Mouse (Mus musculus) left cerebral cortex, adult 2 months (tissue): ENCODE measurements around the gene Pip5k1c. TPM values are rescaled to one million over a fixed set of nuclear protein-coding genes. Genes with fewer than 3 reads are reported as not detected.
A peak's percentile ranks its signal among the peaks of the same experiment; 100 is the strongest.

Experiments used
- DNase-seq, 2 experiments: peaks; one replicate each; pipeline ENCODE4 v3.0.0; 2021 to 2022; ENCODE audit warnings: low spot score in 2 of 2, mixed read lengths in 1 of 2; ENCODE audit errors: extremely low spot score in 1 of 2
- H3K27ac ChIP-seq: fragments of 200-600 bp; 2 replicates; pipeline ENCODE4 v1.8.1; 2022
- H3K4me3 ChIP-seq: fragments of 200-600 bp; 2 replicates; pipeline ENCODE4 v1.8.1; 2022
- CTCF ChIP-seq: fragments of 200-600 bp; IDR thresholded peaks from 2 replicates; pipeline ENCODE4 v1.8.1; 2022; ENCODE audit warnings: antibody characterized with exemption, mild to moderate bottlenecking, moderate library complexity
- intact Hi-C: fragments of 180-260 bp; cut with DNase I; formaldehyde crosslinking; loops from one replicate; pipeline ENCODE4 v1.15.1; 2025
- total RNA-seq, 2 experiments: library from RNA; stranded (reverse); gene quantifications; 2 replicates each; pipeline ENCODE4 v1.2.3; 2021

Pip5k1c gene
- total RNA-seq, 2 experiments from 2014 or later = 431 TPM

DNA sequence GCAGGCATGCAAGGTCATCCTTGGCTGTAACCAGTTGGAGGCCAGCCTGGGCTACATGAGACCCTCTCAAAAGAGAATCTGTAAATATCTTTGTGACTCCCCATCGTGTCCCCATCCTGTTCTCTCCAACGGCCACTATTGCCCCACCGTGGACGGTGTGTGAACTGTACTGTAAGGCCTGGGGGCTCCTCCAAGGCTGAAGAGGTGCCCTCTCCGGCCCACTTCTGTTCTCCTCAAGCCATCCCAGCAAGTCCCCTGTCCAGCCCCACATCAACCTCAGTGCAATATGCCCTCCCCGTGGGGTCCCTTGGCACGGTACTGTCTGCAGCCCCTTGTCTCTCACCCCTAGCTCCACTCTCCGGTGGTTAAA lies 26.6 kb downstream of the Pip5k1c start:
- H3K4me3 ChIP-seq = no peak overlapping the region
- no peak for DNase-seq
- peak overlapping the region; percentile 100 for H3K27ac ChIP-seq
- TF ChIP-seq CTCF = peak; percentile 38
- intact Hi-C loops = loop anchor here (2.0 kb wide), 1 partner anchor 31 kb away; no protein-coding TSS in a partner anchor

DNA sequence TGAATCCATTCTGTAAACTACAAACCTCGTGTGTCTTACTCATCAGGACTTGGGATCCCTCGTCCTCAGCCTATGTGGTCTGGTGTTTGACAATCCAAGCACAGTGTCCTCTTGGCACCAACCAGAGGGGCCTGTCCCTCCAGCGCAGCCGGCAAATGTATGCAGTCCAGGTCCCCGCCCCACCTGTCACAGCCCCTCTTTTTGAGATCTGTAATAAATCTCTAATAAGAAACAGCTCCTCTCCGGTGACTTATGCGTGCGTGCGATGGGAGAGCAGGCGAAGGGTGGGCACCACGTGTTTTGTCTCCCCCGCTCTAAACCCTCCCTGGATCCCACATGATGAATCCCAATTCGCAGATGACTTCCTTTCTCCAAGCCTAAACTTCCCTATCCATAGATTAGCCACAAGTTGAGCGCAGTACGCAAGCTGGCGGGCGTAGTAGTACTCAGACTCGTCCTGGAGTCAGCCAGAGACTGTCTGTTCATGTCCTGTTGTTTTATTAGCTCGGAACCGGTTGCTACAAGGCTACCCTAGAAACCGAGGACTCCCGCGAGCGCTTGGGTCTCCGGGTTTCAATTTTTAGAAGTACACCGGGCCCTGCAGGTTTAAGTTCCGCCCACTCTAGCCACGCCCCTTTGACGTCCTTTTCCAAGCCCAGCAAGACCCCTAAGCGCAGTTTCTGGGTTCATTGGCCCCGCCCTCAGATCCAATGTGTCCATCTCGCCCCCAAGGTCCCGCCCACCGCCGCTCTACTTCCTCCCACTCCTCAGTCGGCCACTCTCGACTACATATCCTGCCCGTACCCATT lies 27.2 kb downstream of the Pip5k1c start:
- no peak for TF ChIP-seq CTCF
- peak overlapping the region; percentile 100 for H3K27ac ChIP-seq
- no peak for DNase-seq
- intact Hi-C loops = loop anchor here (2.0 kb wide), 2 partner anchors 31 kb away; partner anchors contain the start of gene Hmg20b
- peak overlapping the region; percentile 89 for H3K4me3 ChIP-seq

DNA sequence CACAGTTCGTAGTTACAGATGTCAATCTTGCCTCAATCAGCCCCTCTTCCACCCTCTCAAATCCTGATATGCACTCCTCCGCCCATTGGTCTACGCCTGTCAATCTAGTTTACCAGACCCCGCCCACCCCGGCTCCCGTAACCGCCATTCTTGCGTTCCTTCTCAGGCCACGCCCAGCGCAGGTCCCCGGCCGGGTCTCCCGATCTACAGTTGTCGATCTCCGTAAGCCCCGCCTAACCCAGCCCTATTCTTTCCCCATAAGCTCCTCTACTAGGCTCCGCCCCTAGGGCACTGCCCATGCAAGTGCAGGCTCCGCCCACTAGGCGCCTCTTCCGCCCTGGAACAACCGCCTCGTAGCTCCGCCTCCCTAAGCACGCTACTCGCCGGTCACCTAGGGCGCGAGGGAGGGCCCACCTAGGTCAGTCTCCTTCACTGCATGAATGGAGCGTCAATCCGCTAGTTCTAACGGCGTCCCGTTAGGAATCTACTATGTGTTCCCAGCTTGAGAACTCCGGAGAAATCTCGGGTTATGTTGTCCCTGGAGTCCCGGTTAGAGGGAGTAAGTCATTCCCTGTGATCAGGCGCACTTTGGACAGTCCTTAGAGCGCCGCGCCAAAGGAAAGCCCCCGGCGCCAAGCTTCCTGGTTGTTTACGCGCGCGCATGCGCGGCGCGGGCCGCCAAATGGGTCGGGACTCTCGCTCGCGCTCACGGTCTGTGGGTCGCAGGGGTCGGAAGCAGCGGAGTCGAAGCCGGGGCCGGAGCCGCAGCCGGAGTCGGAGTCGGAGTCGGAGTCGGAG lies 28.0 kb downstream of the Pip5k1c start, which contains the start of gene Cactin:
Gene Cactin, plus strand, starts transcription at position 554 of the 798 bp plus-strand sequence.
- TF ChIP-seq CTCF = peak; percentile 47
- intact Hi-C loops = loop anchor here (2.0 kb wide), 1 partner anchor 30 kb away; the partner anchor contains the start of gene Hmg20b

DNA sequence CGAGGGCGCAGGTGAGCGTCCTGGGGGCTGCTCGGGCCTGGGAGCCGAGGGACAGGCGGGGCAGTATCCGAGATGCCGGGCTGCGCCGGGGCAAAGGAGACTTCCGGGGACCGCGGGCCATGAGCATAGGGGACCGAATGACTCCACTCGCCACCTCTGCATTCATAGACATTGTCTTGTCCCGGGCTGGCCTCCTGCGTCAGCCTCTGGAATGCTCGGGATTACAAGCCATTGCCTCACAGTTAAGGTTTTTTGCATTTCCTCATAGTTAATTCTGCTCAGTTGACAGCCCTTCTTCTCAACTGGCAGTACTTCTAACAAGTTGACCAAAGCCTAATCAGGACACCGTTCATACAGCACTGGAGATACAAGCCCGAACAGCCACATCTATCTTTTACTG lies 28.7 kb downstream of the Pip5k1c start:
- no peak for TF ChIP-seq CTCF
- DNase-seq = no peak
- Histone ChIP-seq H3K27ac (peak overlapping the region; percentile 100), H3K4me3 (peak overlapping the region; percentile 89)
- intact Hi-C loops = loop anchor here (2.0 kb wide), 1 partner anchor 29 kb away; the partner anchor contains the start of gene Hmg20b

More for the DNA sequence above, 28.0 kb downstream of the Pip5k1c start, which contains the start of gene Cactin:
- H3K27ac ChIP-seq = peak within 1 kb of the TSS; percentile 100
- H3K4me3 ChIP-seq = peak within 1 kb of the TSS; percentile 89
- peak; percentile 95 to 99 for DNase-seq

DNA sequence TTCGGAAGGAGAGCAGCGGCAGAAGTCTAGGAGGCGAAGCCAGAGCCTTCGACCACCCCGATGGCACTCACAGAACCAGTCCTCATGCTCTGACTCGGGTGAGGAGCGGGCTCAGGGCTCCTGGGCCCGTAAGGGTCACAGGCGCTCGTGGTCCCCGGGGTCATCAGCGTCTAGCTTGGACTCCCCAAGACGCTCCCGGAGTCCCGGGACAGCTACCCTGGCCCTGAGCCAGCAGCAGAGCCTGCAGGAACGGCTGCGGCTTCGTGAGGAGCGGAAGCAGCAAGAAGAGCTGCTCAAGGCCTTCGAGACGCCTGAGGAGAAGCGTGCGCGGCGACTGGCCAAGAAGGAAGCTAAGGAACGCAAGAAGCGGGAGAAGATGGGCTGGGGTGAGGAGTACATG lies 29.7 kb downstream of the Pip5k1c start:
- H3K27ac ChIP-seq = no peak overlapping the region
- no peak for DNase-seq
- no peak overlapping the region for H3K4me3 ChIP-seq
- intact Hi-C loops = no loop called here
- TF ChIP-seq CTCF = no peak

DNA sequence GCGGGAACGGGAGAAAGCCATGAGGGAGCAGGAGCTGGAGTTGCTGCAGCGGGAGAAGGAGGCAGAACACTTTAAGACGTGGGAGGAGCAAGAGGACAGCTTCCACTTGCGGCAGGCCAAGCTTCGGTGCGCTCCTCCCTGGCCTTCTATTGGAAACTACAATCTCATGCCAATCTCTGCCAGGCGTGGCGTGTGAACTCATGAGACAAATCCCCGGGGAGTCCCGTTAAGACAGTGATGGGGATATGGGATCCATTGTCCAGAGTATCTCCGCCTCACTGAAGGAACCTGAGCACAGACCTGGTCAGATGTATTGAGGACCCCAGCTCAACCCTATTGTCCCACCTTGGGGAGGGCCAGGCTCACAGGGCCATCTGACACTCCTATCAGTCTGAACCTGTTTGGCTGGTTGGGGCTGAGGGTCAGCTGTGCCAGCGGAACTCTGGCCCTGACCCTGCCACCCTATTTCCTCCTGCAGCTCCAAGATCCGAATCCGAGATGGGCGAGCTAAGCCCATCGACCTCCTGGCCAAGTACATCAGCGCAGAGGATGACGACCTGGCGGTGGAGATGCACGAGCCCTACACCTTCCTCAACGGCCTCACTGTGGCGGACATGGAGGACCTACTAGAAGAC lies 30.5 kb downstream of the Pip5k1c start:
- intact Hi-C loops = no loop called here
- DNase-seq = no peak
- no peak overlapping the region for H3K4me3 ChIP-seq
- TF ChIP-seq CTCF = no peak
- no peak overlapping the region for H3K27ac ChIP-seq

DNA sequence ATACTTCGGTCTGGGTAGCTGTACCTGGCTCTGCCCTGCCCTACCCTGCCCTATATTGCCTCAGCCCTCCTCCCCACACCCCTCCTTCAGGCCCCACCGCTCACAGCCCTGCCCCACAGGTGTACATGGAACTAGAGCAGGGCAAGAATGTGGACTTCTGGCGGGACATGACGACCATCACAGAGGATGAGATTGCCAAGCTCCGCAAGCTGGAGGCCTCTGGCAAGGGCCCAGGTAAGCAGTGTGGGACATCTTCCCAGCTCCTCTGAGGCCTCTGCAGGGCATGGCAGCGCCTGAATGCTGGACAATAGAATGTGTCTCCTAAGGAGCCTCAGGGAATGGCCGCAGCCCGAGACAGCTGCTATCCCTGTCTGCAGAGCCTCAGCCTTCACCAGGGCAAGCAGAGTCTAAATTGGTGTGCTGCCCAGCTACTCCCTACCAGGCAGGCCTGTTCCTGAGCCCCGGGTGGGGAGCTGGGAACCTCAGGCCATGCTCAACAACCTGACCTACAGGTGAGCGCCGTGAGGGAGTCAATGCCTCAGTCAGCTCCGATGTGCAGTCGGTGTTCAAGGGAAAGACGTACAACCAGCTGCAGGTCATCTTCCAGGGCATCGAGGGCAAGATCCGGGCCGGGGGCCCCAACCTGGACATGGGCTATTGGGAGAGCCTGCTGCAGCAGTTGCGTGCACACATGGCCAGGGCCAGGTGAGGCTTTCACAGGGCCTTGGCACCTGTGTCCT lies 31.2 kb downstream of the Pip5k1c start:
- intact Hi-C loops = no loop called here
- no peak for DNase-seq
- no peak for TF ChIP-seq CTCF
- Histone ChIP-seq H3K4me3 (no peak overlapping the region), H3K27ac (no peak overlapping the region)

DNA sequence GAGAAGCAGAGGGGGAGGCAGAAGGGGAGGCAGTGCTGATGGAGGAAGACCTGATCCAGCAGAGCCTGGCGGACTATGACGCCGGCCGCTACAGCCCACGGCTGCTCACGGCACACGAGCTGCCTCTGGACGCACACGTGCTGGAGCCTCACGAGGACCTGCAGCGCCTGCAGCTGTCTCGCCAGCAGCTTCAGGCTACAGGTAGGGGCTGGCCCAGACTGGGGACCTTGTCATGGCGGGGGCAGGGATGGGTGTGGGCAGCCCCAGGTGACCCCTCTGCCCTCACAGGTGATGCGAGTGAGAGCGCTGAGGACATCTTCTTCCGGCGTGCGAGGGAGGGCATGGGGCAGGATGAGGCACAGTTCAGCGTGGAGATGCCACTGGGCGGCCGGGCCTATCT lies 32.4 kb downstream of the Pip5k1c start:
- no peak for TF ChIP-seq CTCF
- no peak overlapping the region for H3K4me3 ChIP-seq
- intact Hi-C loops = no loop called here
- H3K27ac ChIP-seq = no peak overlapping the region
- DNase-seq = no peak

DNA sequence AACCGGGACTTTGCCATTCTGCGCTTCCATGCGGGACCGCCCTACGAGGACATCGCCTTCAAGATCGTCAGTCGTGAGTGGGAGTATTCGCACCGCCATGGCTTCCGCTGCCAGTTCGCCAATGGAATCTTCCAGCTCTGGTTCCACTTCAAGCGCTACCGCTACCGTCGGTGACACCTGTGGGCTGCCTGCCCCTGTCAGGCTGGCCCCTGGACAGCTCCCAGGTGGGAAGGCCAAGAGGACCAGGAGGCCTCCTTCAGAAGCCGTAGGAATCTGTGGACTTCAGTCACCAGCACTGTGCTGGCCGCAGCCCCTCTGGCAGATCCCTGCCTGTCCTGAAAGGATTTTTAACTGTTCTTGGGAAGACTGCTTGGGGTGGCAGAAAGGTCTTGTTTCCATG lies 33.0 kb downstream of the Pip5k1c start:
- intact Hi-C loops = no loop called here
- Histone ChIP-seq H3K4me3 (no peak overlapping the region), H3K27ac (no peak overlapping the region; the same call in 1 of the 2 replicates)
- no peak for DNase-seq
- no peak for TF ChIP-seq CTCF

DNA sequence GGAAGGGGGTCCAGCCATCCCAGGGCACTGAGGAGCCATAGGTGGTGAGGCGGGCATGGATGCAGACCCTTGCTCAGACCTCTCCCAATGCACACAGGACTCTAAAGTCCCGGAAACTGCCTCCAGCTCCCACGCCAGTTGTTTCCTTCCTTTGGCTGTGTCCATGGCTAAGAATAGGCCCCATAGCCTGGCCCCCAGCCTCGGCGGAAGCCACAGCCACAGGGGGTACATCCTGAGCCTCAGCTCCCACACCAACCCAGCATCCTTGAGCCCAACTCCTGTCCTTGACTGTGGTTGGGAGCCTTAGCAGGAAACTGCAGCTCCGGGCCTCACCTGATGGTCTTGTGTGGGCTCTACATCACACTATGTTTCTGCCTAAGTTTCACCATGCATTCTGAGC lies 34.1 kb downstream of the Pip5k1c start:
- no peak for TF ChIP-seq CTCF
- intact Hi-C loops = no loop called here
- no peak for DNase-seq
- Histone ChIP-seq H3K4me3 (no peak overlapping the region), H3K27ac (peak overlapping the region; percentile 70)

DNA sequence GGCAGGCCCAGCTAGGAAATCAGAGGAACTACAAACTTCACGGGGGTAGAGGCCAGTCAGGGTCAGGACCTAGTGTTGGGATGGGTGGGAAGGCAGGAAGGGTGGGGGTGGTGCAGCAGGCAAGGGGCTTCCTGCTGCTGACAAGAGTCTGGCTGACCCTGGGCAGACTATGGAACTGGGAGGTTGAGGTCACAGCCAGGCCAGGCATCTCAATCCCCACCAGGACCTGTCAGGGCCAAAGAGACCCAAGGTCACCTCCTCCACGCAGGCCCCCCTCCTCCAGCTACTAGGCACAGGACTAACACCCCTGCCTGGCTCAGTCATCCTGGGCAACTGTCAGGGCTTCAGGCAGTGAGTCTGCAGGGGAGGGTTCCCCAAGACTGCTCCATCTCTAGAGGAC lies 35.2 kb downstream of the Pip5k1c start:
- DNase-seq = no peak
- Histone ChIP-seq H3K27ac (peak overlapping the region; percentile 38), H3K4me3 (no peak overlapping the region)
- no peak for TF ChIP-seq CTCF
- intact Hi-C loops = no loop called here
